Mouse (Mus musculus) testis, adult 2 months (tissue): ENCODE measurements around the gene Mtus2. TPM values are rescaled to one million over a fixed set of nuclear protein-coding genes. Genes with fewer than 3 reads are reported as not detected.

Source experiments
- H3K27ac ChIP-seq: fragments of 200-500 bp; 2 replicates; pipeline ENCODE4 v1.5.1; 2012; ENCODE audit warnings: low read depth, low read length; ENCODE audit not compliant: control insufficient read depth, insufficient read depth
- H3K27me3 ChIP-seq: fragments of 200-500 bp; 2 replicates; pipeline ENCODE4 v1.6.1; 2012; ENCODE audit warnings: mild to moderate bottlenecking, low read length, moderate library complexity; ENCODE audit not compliant: control insufficient read depth, insufficient read depth
- H3K36me3 ChIP-seq: fragments of 200-500 bp; 2 replicates; pipeline ENCODE4 v1.6.1; 2012; ENCODE audit warnings: mild to moderate bottlenecking, low read length; ENCODE audit not compliant: control insufficient read depth, insufficient read depth
- H3K4me1 ChIP-seq: fragments of 200-500 bp; 2 replicates; pipeline ENCODE4 v1.6.1; 2012; ENCODE audit warnings: low read length; ENCODE audit not compliant: control insufficient read depth, insufficient read depth
- H3K4me3 ChIP-seq: fragments of 200-500 bp; 2 replicates; pipeline ENCODE4 v1.5.1; 2012; ENCODE audit warnings: low read depth, mild to moderate bottlenecking, low read length, moderate library complexity, mixed read lengths; ENCODE audit not compliant: control insufficient read depth
- CTCF ChIP-seq: fragments of 200-500 bp; IDR thresholded peaks from 2 replicates; pipeline ENCODE4 v1.5.1; 2012; ENCODE audit warnings: low read depth, mild to moderate bottlenecking, inconsistent platforms, low read length, moderate library complexity; ENCODE audit not compliant: control insufficient read depth, insufficient read depth, insufficient replicate concordance
- POLR2A ChIP-seq: fragments of 200-500 bp; IDR thresholded peaks from 2 replicates; pipeline ENCODE4 v1.6.1; 2012; ENCODE audit warnings: low read depth, mild to moderate bottlenecking, inconsistent platforms, low read length, moderate library complexity; ENCODE audit not compliant: control insufficient read depth
- polyA plus RNA-seq: library from polyadenylated mRNA; depleted of rRNA; stranded (reverse); fragments of >200 nt; gene quantifications from 2 replicates; pipeline ENCODE4 v1.2.3, GENCODE M21; 2012

Gene Mtus2
- polyA plus RNA-seq, 1 experiment = 1.8 TPM

- no peak overlapping the region for H3K4me3 ChIP-seq
- H3K36me3 ChIP-seq = no peaks in the 10 kb centered on the region
- TF ChIP-seq POLR2A (no peak), CTCF (peak; percentile 50; the same call in 1 of the 2 replicates)
- no peak overlapping the region for H3K27ac ChIP-seq
- H3K27me3 ChIP-seq = no peaks in the 10 kb centered on the region; the same call in 1 of the 2 replicates
- H3K4me1 ChIP-seq = peaks cover 4% of the 10 kb centered on the region
Measured at GRCm38 (mm10) chr5:148079732-148080131, 122.6 kb downstream of the Mtus2 start.

GRCm38 (mm10) chr5:148083541-148083940 is 126.4 kb downstream of the Mtus2 start:
- 0 out of 2 replicates have a peak, but pooled peaks cover 2% of the 10 kb centered on the region for H3K4me1 ChIP-seq
- H3K27me3 ChIP-seq = no peaks in the 10 kb centered on the region; the same call in 1 of the 2 replicates
- H3K36me3 ChIP-seq = no peaks in the 10 kb centered on the region
- H3K4me3 ChIP-seq = no peak overlapping the region
- no peak overlapping the region for H3K27ac ChIP-seq
- no peak for TF ChIP-seq POLR2A
- TF ChIP-seq CTCF = no peak

DNA sequence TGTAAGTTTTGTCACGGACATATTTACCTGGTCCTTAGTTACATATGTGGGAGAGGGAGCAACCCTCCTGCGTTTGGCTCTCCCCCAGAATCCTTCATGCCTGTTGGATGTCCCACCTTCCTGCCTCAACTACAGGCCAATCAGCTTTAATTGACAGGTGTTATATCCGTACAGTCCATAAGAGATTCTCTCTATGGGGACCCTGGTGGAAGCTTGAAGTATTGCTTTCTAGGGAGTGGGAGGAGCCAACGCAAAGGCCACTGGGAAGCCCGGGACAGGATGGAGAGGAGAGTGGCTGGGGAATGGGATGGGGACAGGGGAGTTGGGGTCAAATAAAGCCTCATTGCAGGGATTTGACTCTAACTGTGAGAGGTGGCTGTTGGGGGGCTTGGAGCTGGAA is 127.6 kb downstream of the Mtus2 start:
- Histone ChIP-seq H3K27me3 (no peaks in the 10 kb centered on the region), H3K4me1 (0 out of 2 replicates have a peak, but pooled peaks cover 2% of the 10 kb centered on the region), H3K4me3 (no peak overlapping the region), H3K36me3 (no peaks in the 10 kb centered on the region), H3K27ac (no peak overlapping the region)
- TF ChIP-seq POLR2A (no peak), CTCF (no peak)

DNA sequence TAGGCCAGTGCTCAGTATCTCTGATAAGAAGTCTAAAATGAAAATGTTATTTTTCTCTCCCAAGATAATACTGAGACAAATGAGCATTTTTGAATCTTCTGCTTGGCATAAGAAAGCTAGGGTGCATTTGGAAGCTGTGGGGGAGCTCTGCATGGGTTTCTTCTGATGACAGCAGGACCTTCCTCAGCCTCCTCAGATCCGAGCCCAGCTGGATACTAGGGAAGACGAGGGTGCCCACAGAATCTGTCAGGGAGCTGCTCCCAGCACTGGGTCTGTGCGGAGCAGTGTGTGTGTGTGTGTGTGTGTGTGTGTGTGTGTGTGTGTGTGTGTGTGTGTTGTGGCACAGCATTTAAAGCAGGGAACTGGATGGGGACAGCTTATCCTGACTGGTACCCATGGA is 130.7 kb downstream of the Mtus2 start:
- Histone ChIP-seq H3K4me3 (no peak overlapping the region), H3K27me3 (no peaks in the 10 kb centered on the region), H3K27ac (no peak overlapping the region), H3K4me1 (peaks cover 8% of the 10 kb centered on the region), H3K36me3 (no peaks in the 10 kb centered on the region)
- TF ChIP-seq CTCF (no peak), POLR2A (no peak)

DNA sequence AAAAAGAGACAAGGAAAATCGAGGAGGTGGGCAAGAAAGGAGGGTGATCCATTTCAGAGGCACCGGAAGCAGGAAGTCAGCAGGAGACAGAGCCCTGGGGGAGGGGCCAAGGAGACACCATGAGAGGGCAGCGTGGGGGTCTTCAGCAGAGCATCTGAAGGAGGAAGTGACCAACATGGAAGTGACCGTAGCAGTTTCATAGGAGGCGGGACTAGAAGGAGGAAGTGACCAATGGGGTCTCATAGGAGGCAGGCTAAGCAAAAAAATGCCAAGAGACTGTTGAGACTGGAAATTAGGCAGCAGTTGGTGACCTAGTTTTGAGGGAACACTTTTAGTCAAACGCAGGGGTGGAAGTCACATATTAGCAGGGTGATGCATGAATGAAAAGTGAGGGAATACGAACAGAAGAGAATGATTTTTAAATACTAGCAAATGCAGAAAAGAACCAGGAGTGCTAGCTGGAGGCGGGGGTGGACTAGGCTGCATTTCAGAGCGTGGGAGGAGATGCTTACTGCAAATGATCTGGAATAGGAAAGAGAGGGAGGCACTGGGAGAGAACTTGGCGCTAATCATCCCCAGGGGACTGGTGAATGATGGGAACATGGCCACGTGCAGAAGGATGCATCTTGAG is 133.2 kb downstream of the Mtus2 start:
- Histone ChIP-seq H3K27me3 (no peaks in the 10 kb centered on the region), H3K36me3 (no peaks in the 10 kb centered on the region), H3K4me1 (peaks cover 8% of the 10 kb centered on the region), H3K4me3 (peak overlapping the region; percentile 57), H3K27ac (peak overlapping the region; percentile 49)
- TF ChIP-seq POLR2A = peak; percentile 33; the same call in 1 of the 2 replicates
- TF ChIP-seq CTCF = no peak

- Histone ChIP-seq H3K4me1 (peaks cover 9% of the 10 kb centered on the region), H3K4me3 (no peak overlapping the region), H3K36me3 (no peaks in the 10 kb centered on the region), H3K27me3 (no peaks in the 10 kb centered on the region), H3K27ac (no peak overlapping the region)
- TF ChIP-seq CTCF (no peak), POLR2A (no peak)
Measured at GRCm38 (mm10) chr5:148094640-148095039, 137.5 kb downstream of the Mtus2 start.

DNA sequence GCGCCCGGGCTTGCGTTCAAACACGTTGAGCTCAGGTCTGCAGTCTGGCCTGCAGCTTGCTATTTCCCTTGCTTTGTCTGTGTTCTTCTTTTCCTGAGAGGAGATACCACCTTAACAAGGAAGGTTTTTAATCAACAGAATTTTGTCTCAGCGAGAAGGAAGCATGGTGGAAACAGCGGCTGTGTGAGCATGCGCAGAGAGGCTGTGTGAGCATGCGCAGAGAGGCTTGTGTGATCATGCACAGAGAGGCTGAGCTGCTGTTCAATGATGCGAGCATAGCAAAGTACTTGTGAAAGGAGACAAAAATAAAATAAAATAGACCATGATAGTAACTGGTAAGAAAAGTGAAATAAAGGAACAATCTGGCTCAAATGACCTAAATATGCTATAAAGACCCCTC is 142.2 kb downstream of the Mtus2 start:
- no peaks in the 10 kb centered on the region for H3K27me3 ChIP-seq
- H3K4me1 ChIP-seq = peaks cover 3% of the 10 kb centered on the region; the same call in 1 of the 2 replicates
- H3K27ac ChIP-seq = no peak overlapping the region
- TF ChIP-seq POLR2A (no peak), CTCF (no peak)
- no peaks in the 10 kb centered on the region for H3K36me3 ChIP-seq
- peak overlapping the region; percentile 78 for H3K4me3 ChIP-seq
